Mouse (Mus musculus) spleen, postnatal 10 days (tissue): ENCODE results near the gene Scgb2b12.
"Not testable (repeated sequence)": the region's sequence is repeated elsewhere in the genome, so short reads cannot be mapped to it uniquely, and the experiment has no call there.

Source experiments
- DNase-seq, 2 experiments: peaks; one replicate each; pipeline ENCODE4 v3.0.0; 2021 to 2022; ENCODE audit warnings: low spot score in 2 of 2

The Scgb2b12 gene

DNA sequence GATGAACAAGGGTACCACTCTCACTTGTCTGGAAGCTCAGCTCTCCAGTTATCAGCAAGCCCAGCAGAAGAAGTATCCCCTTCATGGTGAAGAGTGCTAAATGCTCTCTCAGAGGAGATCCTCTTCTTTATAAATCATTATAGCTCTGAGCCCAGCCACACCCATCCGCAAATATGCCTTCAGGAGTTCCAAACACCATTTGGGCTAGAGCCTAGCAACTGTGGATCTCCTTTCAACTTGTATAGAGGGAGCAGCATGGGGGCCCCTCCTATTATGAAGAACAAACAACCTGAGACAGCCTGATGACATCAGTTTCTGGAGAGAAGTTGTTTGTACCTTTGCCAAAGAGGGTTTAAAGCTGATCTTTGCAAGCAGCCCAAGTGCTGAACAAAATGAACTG lies at the start of gene Scgb2b12:
Gene Scgb2b12, minus strand, starts transcription at position 101 of the 400 bp plus-strand sequence.
- DNase-seq: not testable (repeated sequence)

- DNase-seq: not testable (repeated sequence)
These were observed 6.8 kb upstream of the Scgb2b12 start, which contains the start of gene Scgb1b12 for GRCm38 (mm10) chr7:32333882-32334281. Scgb1b12 (plus strand) TSS chr7:32334182.
